Mouse (Mus musculus): ENCODE measurements at regions not wholly inside any gene's neighbourhood (a gene's known extent, or its start where the extent isn't known, plus 50 kb on each side); places are given as distances from the start of the nearest gene placed in this dataset.
"Not testable (repeated sequence)": the region's sequence is repeated elsewhere in the genome, so short reads cannot be mapped to it uniquely, and the experiment has no call there.

DNA sequence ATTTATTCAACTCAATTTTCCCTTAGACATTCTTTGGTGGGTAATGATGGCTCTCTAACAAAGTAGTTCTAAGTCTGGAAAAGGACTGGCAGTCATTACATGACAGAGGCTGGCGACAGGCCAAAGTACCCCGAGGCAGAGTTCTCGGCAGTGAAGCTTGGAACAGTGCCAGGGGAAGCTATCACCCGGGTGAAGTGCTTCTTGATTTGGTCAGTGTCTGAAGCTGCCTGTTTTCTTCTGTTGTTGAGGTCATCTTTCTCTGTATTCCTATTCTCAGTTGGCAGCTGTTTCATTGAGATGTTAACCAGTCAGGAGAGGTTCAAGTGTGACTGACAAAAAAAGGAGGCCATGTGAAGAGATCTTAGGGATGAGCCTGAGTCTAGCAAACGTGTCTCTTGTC lies 276.6 kb downstream of the Cetn3 start:
- DNase-seq, result peak; percentile 55

DNA sequence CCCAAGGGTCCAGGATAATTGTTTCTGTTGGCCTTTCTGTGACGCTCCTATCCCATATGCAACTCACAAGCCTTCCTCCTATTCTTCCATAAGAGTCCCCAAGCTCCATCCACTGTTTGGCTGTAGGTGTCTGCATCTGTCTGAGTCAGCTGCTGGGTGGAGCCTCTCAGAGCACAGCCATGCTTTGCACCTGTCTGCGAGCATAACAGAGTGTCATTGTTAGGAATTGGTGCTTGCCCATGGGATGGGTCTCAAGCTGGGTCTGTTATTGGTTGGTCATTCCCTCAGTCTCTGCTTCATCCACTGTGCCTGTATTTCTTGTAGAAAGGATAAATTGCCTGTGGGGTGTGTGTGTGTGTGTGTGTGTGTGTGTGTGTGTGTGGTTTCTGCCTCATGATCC lies 281.0 kb downstream of the Cetn3 start:
- not testable (repeated sequence) for DNase-seq

DNA sequence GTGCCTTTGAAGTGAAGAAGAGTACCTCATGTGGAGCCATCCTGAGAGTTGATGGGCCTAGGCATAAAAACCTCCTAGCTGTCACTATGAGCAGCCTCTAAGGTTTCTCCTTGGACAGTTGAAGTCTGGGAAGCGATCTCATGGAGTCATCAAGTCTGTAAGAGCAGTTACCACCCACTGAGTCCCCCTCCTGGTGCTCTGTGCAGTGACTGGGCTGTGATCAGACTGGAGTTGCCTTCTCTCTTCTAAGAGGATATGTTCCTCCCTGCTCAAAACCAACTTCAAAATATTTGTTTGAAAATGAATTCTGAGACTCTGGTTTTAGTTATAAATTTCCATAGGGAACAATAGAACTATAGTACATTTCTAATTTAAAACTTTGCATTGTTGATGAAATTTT lies 283.3 kb downstream of the Cetn3 start:
- DNase-seq, result no peak

DNA sequence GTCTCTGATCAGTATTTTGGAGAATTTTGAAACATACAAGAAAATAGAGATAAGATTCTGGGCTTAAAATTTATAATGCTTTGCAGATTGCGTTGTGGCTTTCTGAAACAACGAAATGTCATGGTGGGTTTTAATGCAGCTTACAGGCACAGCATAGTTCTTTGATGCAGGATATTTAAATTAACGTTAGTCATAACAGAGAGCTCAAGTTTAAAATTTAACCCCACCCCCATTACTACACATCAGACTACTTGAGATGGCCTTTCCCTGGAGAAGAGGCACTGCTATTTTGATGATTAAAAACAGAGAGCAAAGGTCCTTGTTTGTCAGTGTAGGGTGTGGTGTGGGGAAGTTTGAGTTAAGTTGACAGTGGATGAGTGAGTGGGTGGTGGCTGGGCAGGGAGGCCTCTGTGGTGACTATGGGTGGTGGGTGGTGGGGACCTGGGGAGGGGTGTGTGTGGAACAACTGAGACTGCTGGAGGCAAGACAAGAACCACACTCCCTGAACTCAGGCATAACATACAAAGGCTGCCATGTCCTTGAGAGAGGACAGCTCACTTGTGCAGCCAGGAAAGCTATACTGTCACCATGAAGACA lies 283.9 kb downstream of the Cetn3 start:
- DNase-seq, result no peak

DNA sequence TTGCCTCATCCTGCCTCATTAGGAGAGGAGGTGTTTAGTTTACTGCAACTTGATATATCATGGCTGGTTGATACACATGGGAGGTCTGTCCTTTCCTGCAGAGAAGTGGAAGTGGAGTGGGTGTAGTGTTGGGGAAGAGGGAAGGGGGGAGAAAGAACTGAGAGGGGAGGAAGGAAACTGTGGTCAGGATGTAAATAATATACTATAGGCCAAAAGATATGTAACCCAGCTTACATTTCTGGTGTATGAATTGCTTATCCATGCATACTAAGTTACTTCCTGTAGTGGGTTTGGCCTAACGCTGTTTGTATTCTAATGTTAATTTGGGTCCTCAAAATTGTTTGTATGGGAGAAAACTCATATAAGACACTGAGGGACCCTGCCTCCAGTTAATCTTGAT lies 289.6 kb downstream of the Cetn3 start:
- DNase-seq, result no peak

DNA sequence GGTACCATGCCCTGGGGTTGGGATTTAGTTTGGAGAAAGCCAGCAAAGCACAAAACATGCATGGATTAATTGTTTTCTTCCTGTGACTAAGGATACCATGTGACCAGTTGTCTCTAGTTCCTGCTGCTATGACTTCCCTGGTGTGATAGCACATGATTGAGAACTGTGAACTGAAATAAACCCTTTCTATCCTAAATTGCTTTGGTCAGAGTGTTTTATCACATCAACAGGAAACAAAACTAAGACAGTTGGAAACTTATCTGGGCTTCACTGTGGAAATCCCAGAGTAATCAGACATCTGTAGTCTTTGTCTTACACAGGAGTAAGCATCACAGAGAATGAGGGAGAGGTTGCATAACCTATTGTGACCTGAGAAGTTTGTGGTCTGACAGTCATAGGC lies 290.5 kb downstream of the Cetn3 start:
- DNase-seq, result no peak

DNA sequence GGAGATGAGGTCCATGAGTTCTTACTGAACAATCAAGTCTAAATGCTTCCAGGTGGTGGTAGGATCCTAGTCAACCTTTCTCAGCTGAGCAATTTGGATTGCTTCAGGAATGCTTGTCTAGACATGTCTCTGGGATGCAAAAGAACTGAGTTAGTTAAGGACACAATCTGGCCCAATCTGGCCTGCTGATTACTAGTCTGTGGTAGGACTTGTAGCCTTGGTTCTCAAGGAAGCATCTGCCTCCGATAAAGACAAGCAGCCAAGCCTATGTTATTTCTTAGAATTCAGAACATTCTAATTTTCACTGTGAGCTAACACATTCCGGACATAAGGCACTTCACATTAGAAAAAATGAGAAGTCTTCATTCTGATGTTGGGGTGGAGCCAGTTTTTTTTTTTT lies 298.5 kb downstream of the Cetn3 start:
- no peak for DNase-seq

DNA sequence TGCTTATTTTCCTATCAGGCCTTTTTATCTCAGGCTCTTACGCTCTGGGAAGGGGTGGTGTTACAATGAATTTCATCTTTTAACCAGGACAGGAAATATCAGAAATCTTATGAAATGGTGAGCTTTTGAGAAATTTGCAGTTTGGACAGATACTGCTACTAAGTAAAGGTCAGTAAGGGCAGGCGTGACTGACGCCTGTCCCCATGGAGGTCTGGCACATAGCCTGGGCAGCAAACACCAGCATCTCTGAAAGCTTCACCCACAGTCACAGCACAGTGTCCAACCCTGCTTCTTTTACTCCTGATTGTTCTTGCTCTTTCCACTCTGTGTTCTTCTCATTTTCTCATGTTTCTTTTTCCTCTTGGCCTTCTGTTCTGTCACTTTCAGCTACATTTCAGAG lies 304.8 kb downstream of the Cetn3 start:
- DNase-seq, result no peak

DNA sequence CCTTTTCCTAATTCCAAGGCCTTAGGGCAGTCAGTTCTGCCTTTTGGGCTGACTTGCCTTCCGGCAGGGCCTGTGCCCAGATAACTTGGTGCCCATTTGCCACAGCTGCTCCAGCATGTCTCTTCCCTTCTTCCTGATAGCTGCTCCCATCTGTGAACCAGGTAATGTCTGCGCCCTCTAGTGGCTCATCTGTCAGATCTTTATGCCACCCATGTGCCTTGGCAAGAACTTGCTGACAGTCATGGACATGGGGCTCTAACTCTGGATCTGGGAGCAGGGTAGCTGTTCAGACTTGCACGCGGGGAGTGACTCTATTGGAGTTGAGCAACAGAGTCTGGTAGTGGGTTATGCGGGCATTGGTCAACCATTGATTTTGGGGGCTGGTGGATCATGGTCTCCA lies 309.3 kb downstream of the Cetn3 start:
- peak; percentile 22 for DNase-seq

DNA sequence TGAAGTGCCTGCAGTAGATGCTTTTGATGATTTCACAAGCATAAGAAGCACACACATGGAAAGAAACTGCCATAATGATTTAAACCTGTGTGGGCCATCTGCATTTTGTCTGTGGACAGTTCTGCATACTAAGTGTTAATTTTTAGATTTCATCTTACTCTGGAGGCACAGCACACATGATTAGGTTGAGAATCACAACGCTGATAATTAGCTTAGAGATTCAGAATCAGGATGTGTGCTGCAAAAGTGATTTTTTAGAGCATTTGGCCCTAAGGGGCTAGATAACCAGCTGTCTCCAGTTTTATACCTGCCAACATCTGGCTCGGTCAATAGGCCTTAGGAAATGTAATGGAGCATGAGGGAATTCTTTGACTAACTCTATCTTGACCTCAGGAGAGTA lies 323.2 kb downstream of the Cetn3 start:
- no peak for DNase-seq

DNA sequence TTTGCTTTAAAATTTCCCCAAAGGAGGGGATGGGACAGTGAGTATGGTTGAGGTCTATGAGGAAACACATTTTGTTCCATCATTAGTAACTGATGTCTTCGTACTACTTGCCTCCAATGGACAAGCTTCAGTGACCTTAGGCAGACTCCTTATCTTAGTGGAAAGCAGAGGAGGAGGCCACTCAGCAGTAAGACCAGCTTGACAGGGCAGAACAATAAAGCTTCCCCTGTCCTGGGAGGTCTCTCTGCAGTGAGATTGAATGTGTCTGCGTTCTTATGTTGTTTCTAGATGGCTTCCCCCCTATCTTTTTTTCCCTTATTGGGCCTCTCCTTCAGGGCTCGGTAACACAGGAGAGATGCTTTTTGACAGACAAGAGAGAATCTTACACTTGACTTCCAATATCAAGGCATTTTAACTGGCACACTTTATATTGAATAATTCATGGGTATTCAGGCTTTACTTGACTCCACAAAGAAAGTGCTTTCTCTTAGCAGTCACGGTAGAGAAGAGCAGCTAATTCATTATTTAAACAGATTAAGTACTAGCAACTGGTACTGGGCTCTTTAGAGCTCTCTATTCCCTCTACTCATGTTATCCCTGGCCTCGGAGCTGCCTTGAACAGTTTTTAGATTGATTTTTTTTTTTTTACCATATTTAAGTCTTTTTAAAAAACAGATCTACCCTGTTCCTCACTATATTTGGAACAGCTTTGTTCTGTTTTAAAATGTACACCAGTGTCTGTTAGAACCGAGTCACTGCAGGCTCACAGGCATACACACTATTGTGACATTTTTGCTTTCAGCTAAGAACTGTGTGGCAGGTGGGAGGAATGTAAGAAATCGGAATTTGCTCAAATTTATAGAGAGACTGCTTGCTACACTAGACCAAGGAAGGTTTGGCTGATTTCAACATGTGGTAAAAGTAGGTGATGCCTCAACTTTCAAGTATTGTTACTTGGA lies 347.2 kb downstream of the Cetn3 start:
- peak; percentile 3 for DNase-seq

Data from embryo, embryonic 11 days (tissue).